Mouse (Mus musculus) kidney, adult 18-20 months (tissue): ENCODE measurements around the gene Fam189a1.

Source experiments
- DNase-seq: peaks from one replicate; pipeline ENCODE4 v3.0.0; 2021

Fam189a1 gene

GRCm38 (mm10) chr7:64709520-64710262 lies 446.7 kb downstream of the Fam189a1 start:
- DNase-seq: no peak

DNA sequence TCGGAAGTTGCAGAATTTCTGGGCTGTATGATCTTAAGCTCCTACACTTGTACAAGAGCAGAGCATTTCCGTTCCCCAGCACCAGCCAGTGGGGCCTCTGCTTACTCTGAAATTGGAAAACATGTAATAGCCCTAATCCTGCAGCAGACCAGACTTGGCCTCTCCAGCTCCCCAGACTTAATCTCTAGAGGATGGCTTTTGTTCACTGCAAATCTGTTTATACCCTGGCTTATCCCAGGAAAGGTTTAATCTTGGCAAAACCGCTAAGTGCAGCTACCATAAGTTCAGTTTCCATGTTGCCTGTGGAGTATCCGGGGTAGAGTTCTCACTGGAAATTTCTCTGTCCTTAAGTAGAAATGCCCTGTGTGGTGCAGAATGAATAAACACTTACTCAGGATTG lies 448.2 kb downstream of the Fam189a1 start:
- no peak for DNase-seq
